Mouse (Mus musculus) B cell, adult (primary cell): ENCODE data around the gene Lrrc8e. TPM values are rescaled to one million over a fixed set of nuclear protein-coding genes. Genes with fewer than 3 reads are reported as not detected.

ENCODE experiments used
- total RNA-seq: library from RNA; stranded (reverse); gene quantifications from 4 replicates; pipeline ENCODE4 v1.2.4, GENCODE M21; 2023; ENCODE audit not compliant: inconsistent age

Lrrc8e gene
- not detected in 4 replicates for total RNA-seq

DNA sequence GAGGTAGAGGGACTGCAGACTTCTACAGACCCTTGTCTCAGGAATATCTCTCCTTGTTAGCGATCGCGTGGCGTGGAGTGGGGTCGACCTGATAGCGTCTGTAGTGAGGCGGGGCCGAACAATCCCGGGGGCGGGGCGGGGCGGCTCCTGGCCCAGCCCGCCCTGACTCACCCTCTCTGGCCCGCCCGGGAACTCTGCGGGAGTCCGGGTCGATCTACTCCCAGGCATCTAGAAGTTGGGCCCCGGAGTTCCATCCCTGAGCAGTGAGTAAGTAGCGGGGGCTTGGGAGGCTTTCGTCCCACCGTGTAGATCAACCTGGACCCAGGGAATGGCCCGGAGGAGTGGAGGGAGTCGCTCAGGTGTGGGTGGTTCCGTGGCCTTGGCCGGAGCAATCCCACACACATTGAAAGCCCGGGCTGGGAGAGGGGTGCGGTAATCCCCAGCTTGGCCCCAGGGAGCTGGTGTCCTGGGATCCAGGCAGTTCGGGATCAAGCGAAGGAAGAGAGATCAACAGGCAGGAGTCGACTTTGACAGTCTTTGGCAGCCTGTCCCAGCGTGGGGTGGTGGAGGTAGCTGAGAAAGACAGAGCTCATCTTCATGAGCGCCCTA is at the start of gene Lrrc8e:
TSS of gene Lrrc8e (plus strand) at position 89 of the 609 bp plus-strand sequence.

DNA sequence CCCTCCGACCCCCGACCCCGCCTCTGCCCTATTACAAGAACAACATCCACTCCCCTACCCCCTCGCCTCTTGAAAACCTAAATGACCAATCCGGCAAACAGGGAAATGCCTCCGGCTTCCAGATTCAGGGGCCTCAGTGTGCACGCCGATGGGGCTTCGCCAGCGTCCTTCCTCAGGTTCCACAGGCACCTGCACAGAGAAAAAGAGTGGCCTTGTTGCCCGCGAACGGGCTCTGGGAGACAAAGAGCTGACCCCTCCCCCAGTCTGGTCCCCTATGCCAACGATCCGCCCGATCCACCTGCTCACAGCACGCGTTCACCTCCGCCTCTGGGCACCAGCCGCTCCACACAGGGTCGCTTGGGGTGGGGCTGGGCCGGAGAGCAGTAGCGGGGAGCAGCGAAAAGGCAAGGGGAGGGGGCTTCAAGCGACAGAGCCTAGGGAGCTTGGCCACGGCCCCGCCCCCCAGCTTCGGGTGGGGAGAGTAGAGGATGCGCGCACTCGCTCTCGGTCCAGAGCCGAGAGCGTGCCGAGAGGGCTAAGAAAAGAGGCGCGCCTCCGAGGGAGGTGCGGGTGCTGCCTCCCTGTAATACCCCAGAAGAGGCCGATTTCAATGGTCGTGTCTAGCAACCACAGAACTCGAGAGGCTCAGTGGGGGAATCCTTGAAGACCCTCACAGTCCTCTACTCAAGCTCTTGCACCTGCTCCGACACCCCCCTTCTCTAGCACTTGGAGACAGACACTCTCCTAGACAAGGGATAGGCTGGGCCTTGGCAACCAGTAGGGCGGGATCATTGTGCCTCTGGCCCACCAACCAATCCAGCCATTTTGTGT is 9.6 kb upstream of the Lrrc8e start, which contains the start of gene Prr36:
TSS of gene Prr36 (minus strand) at position 669 of the 831 bp plus-strand sequence.

DNA sequence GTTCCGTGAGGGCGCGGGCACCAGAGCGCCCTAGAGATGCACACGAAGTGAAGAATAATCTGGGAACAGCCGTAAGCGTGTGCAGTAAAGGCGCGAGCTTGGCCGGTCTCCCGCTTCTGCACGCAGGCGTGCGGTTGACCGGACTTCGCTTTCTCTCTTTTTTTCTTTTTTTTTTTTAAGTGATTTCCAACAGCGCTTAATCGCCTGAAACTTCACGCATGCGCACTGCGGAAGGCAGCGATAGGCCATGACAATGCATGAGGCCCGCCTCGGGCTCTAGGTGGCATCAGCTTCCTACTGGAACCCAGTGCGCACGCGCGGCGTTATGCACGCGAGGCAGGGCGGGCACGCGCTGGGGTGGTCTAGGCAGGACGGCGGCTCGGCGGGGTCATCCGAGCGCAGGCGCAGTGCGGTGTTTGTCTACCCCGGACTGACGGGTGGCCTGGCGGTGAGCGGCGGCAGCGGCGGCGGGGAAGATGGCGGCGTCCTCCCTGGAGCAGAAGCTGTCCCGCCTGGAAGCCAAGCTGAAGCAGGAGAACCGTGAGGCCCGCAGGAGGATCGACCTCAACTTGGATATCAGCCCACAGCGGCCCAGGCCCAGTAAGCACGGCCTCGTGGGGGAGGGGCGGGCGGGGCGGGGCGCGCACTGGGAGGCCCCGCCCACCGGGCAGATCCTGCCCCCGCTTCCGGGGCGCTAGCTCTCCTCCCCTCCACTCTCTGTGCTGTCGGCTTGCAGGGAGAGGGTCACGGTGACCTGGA is 12.0 kb downstream of the Lrrc8e start, which contains the start of the genes Map2k7 and Gm49320:
TSS of gene Map2k7 (plus strand) at position 307 of the 759 bp plus-strand sequence.
TSS of gene Gm49320 (plus strand) at position 432 of the 759 bp plus-strand sequence.

DNA sequence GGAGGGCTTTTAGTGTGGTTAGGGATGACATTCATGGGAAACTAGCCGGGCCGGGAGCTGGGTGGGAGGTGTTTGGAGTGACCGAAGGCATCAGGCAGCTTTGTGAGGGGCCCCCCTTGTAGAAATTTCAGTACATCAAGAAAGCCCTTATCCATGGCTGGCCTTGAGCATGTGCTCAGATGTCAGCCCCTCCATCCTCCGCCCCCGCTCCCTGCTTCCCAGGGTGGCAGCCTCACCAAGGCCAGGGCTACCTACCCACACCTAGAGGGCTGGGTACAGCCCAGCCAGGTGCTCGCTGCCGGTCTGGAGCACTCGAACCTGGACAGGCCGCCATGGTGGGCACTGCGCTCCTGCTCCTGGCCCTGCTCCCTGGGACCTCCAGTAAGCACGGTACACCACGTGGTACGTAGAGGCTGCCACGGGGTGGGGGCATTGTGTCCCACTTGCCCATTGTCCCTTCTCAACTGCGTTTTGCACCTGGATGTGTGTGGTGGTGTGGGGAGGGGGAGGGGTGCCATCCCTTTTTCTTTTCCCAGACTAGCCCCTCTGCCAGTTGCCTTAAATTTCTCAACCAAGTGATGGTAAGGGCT is 21.4 kb downstream of the Lrrc8e start, which contains the start of gene Tgfbr3l:
TSS of gene Tgfbr3l (plus strand) at position 264 of the 590 bp plus-strand sequence.

DNA sequence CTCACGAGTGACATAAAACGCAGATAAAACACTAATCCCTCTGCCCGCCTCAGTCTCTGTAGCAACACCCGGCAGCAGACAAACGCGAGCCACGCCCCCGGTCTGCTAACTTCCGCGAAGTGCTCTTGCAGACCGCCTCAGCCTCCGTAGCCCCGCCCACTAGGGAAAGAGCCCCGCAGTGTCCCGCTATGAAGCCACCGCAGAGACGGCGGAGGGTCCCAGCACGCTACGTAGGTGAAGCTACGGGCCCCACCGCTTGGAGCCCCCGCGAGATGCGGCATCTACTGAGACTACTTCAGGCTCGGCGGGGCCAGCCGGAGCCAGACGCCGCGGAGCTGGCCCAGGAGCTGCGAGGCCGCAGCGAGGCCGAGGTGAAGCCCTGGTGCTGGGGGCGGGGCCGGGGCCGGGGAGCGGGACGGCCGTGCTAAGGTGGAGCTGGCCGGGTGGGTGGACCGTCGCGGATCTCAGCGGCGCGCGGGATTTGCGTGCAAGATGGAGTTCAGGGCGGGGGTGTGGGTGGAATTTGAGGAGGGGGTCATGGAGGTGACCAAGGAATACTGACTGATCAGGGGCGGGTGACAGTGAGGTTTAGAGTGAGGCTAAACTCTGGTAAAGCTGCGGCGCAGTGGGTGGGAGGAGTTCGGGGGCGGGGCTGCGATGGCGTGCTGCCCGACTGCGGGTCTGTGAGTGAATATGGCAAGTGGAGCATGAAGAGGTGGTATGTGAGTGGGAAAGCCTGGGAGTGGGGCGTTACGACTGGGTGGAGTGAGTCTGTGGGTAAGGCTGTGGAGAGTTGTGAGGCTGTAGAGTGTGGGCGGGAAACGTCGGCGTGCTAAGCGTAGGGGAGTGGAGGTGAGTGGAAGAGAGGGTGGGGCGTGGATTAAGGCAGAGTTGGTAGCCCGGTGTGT is 26.6 kb downstream of the Lrrc8e start, which contains the start of gene Snapc2:
TSS of gene Snapc2 (plus strand) at position 147 of the 908 bp plus-strand sequence.

DNA sequence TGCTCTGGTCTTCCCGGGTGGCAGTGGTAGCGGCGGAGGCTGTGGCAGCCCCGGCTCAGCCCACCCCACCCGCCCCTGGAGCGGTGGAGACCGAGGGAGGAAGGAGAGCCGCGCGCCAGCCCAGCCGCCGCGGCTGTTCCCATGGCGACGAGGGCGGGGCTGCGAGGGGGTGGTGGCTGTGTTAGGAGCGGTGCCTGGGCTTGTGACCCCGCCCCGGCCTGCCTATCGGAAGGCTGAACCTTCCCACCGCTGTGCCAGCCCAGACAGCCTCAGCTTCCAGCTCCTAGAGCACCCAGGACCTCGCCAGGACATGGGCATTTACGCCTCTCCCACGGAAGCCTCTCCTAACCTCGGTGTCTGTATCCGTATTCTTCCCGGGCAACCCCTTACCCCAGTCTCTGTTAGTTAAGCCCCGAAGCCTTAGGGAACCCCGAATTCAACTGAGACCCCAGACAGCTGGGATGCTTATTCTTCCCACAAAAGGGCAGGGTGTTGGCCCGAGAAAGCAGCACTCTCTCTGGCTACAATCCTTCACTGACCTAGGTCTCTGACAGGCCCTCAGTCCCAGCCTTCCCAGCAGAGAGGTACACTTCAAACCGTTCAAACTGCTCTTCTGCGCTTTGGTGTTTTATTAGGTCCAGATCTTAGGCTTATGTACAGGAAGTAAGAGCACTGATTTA is 32.6 kb downstream of the Lrrc8e start, which contains the start of gene Ctxn1:
TSS of gene Ctxn1 (minus strand) at position 150 of the 680 bp plus-strand sequence.

DNA sequence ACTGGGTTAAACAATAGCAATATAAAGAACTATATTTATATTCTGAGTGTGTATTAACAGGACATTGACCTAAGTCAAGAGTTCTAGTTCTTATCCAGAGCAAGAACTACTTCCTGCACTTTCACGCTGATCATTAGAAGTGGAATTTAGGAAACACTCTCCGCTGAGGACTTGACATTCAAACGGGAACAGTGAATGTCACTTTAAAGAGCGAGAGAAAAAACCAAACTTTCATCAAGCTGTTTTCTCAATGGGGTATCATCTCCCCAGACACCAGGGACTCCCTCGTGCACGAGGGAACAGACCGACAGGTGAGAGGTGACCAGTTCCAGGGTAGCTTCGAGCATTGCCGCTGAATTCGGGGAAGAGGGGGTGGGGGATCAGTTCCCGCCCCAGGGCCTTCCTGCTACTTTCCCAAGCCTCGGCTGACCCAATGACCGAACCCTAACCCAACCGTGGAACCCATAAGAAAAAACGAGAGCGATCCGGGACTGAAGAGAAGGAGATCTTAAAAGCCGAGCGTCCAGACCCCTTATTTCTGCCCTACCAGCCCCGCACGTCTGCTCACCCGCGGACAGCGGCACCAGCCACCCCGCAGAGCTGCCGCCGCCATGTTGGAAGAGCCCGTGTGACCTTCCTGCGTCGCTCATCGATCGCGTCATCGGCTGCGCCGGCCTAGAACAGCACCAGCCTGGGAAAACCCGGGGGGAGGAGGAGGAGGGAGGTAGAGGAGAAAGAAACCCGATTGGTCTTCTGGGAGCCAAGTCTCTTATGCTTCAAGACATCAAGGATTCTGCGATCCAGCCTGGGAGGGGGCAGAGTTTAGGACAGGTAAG is 48.9 kb downstream of the Lrrc8e start, which contains the start of gene Timm44:
TSS of gene Timm44 (minus strand) at position 639 of the 836 bp plus-strand sequence.

Other genes starting within 250 kb of the Lrrc8e start
- not detected in 4 replicates for gene Cd209f, start 121.0 kb upstream of the Lrrc8e start, total RNA-seq
- not detected in 4 replicates for gene Cd209g, start 92.7 kb upstream of the Lrrc8e start, total RNA-seq
- gene Evi5l, start 60.3 kb upstream of the Lrrc8e start, total RNA-seq: 27.0 to 34.1 TPM (median 29.8 TPM) in 4 replicates
- gene Prr36, start 9.4 kb upstream of the Lrrc8e start, total RNA-seq: 0.12 to 0.16 TPM in 2 of 4 replicates, not detected in the others
- gene Map2k7, start 11.9 kb downstream of the Lrrc8e start, total RNA-seq: 109 to 125 TPM (median 120 TPM) in 4 replicates
- 0.64 TPM in 1 of 4 replicates, not detected in the others for gene Gm49320, start 12.0 kb downstream of the Lrrc8e start, total RNA-seq
- 20.5 to 22.4 TPM (median 21.2 TPM) in 4 replicates for gene Tgfbr3l, start 21.4 kb downstream of the Lrrc8e start, total RNA-seq
- 9.8 to 16.0 TPM (median 12.8 TPM) in 4 replicates for gene Snapc2, start 26.3 kb downstream of the Lrrc8e start, total RNA-seq
- 0.57 to 1.4 TPM (median 0.88 TPM) in 4 replicates for gene Ctxn1, start 32.4 kb downstream of the Lrrc8e start, total RNA-seq
- gene Timm44, start 49.1 kb downstream of the Lrrc8e start, total RNA-seq: 75.1 to 81.2 TPM (median 77.5 TPM) in 4 replicates
- gene Ccl25, start 98.4 kb downstream of the Lrrc8e start, total RNA-seq: 11.8 to 14.9 TPM (median 13.3 TPM) in 4 replicates
- 96.1 to 104 TPM (median 97.4 TPM) in 4 replicates for gene Elavl1, start 98.6 kb downstream of the Lrrc8e start, total RNA-seq